Mouse (Mus musculus): ENCODE data around the gene Rpl13a. TPM values are rescaled to one million over a fixed set of nuclear protein-coding genes. Genes with fewer than 3 reads are reported as not detected.
A peak's percentile ranks its signal among the peaks of the same experiment; 100 is the strongest.
"Not testable (repeated sequence)": the region's sequence is repeated elsewhere in the genome, so short reads cannot be mapped to it uniquely, and the experiment has no call there.

Gene Rpl13a
- total RNA-seq (2021): 100 to 1,000 TPM; 765 to 826 TPM

GRCm38 (mm10) chr7:45128624-45129246 is at the start of gene Rpl13a:
Gene Rpl13a, minus strand, starts transcription at chr7:45128761.
- DNase-seq (ENCODE audit: extremely low spot score in 1 of 2, low spot score in 1 of 2): peak; percentile 90 to 93

GRCm38 (mm10) chr7:45176356-45176755 is 47.8 kb upstream of the Rpl13a start:
- no peak for DNase-seq (ENCODE audit: extremely low spot score in 1 of 2, low spot score in 1 of 2)

GRCm38 (mm10) chr7:45175929-45176328 is 47.4 kb upstream of the Rpl13a start:
- DNase-seq (ENCODE audit: extremely low spot score in 1 of 2, low spot score in 1 of 2): no peak

GRCm38 (mm10) chr7:45175398-45175797 is 46.8 kb upstream of the Rpl13a start:
- DNase-seq (ENCODE audit: extremely low spot score in 1 of 2, low spot score in 1 of 2): no peak

GRCm38 (mm10) chr7:45174567-45175280 is 46.2 kb upstream of the Rpl13a start:
- no peak for DNase-seq (ENCODE audit: extremely low spot score in 1 of 2, low spot score in 1 of 2)

- DNase-seq (ENCODE audit: extremely low spot score in 1 of 2, low spot score in 1 of 2): not testable (repeated sequence)
Observed at GRCm38 (mm10) chr7:45173772-45174171, 45.2 kb upstream of the Rpl13a start.

- no peak for DNase-seq (ENCODE audit: extremely low spot score in 1 of 2, low spot score in 1 of 2)
Observed at GRCm38 (mm10) chr7:45172974-45173373, 44.4 kb upstream of the Rpl13a start.

GRCm38 (mm10) chr7:45169495-45169894 is 40.9 kb upstream of the Rpl13a start:
- peak in 1 of 2 experiments; percentile 56 for DNase-seq (ENCODE audit: extremely low spot score in 1 of 2, low spot score in 1 of 2)

GRCm38 (mm10) chr7:45168656-45169055 is 40.1 kb upstream of the Rpl13a start:
- no peak for DNase-seq (ENCODE audit: extremely low spot score in 1 of 2, low spot score in 1 of 2)

GRCm38 (mm10) chr7:45167761-45168445 is 39.3 kb upstream of the Rpl13a start:
- DNase-seq (ENCODE audit: extremely low spot score in 1 of 2, low spot score in 1 of 2): peak; percentile 38 to 40

- peak; percentile 36 to 45 for DNase-seq (ENCODE audit: extremely low spot score in 1 of 2, low spot score in 1 of 2)
Observed at GRCm38 (mm10) chr7:45166950-45167401, 38.4 kb upstream of the Rpl13a start.

GRCm38 (mm10) chr7:45165701-45166100 is 37.1 kb upstream of the Rpl13a start:
- no peak for DNase-seq (ENCODE audit: extremely low spot score in 1 of 2, low spot score in 1 of 2)

- DNase-seq (ENCODE audit: extremely low spot score in 1 of 2, low spot score in 1 of 2): no peak
Observed at GRCm38 (mm10) chr7:45164833-45165232, 36.3 kb upstream of the Rpl13a start.

GRCm38 (mm10) chr7:45163735-45164490 is 35.4 kb upstream of the Rpl13a start, which contains the start of gene Slc17a7:
Gene Slc17a7, plus strand, starts transcription at chr7:45163949.
- DNase-seq (ENCODE audit: extremely low spot score in 1 of 2, low spot score in 1 of 2): peak in 1 of 2 experiments; percentile 43

- DNase-seq (ENCODE audit: extremely low spot score in 1 of 2, low spot score in 1 of 2): no peak
Observed at GRCm38 (mm10) chr7:45162996-45163615, 34.5 kb upstream of the Rpl13a start.

GRCm38 (mm10) chr7:45162551-45162950 is 34.0 kb upstream of the Rpl13a start:
- no peak for DNase-seq (ENCODE audit: extremely low spot score in 1 of 2, low spot score in 1 of 2)

- DNase-seq (ENCODE audit: extremely low spot score in 1 of 2, low spot score in 1 of 2): peak; percentile 96 to 98
Observed at GRCm38 (mm10) chr7:45161612-45162473, 33.3 kb upstream of the Rpl13a start.

- DNase-seq (ENCODE audit: extremely low spot score in 1 of 2, low spot score in 1 of 2): no peak
Observed at GRCm38 (mm10) chr7:45160866-45161265, 32.3 kb upstream of the Rpl13a start.

GRCm38 (mm10) chr7:45160316-45160800 is 31.8 kb upstream of the Rpl13a start:
- DNase-seq (ENCODE audit: extremely low spot score in 1 of 2, low spot score in 1 of 2): no peak
